Mouse (Mus musculus): ENCODE measurements around the gene Nav2. TPM values are rescaled to one million over a fixed set of nuclear protein-coding genes. Genes with fewer than 3 reads are reported as not detected.

Gene Nav2
- total and polyA plus RNA-seq, 3 experiments: 20.4 to 49.9 (median 34.4) TPM

- WGBS: 94% methylated on average over 4 of the region's 4 CpGs
- no peak overlapping the region for H3K4me3 ChIP-seq
- no peak overlapping the region for H3K27ac ChIP-seq
- no peaks in the 10 kb centered on the region for H3K36me3 ChIP-seq (ENCODE audit: control insufficient read depth, insufficient read depth, low read length)
- TF ChIP-seq CTCF (IDR thresholded peaks at IDR 0.05) (peak; percentile 83), EP300 (IDR thresholded peaks at IDR 0.05; ENCODE audit: insufficient read depth, low read depth, low read length) (no peak)
- H3K4me1 ChIP-seq (ENCODE audit: control insufficient read depth, insufficient read depth, low read length): peaks cover 4% of the 10 kb centered on the region; the same call in 1 of the 2 replicates
- intact Hi-C loops (cut with DNase I): no loop called here
- DNase-seq: no peak
- no peak overlapping the region for H3K9ac ChIP-seq (ENCODE audit: low read depth, low read length)
- H3K79me2 ChIP-seq (replicated peaks; ENCODE audit: control insufficient read depth, insufficient read depth, low read length): no peaks in the 10 kb centered on the region
- H3K27me3 ChIP-seq (ENCODE audit: control insufficient read depth, insufficient read depth, low read length): no peaks in the 10 kb centered on the region
These were observed 584.7 kb downstream of the Nav2 start for GRCm38 (mm10) chr7:49493210-49493609.

- no peak overlapping the region for H3K4me3 ChIP-seq
- no peaks in the 10 kb centered on the region for H3K79me2 ChIP-seq (replicated peaks; ENCODE audit: control insufficient read depth, insufficient read depth, low read length)
- H3K9ac ChIP-seq (ENCODE audit: low read depth, low read length): no peak overlapping the region
- peaks cover 4% of the 10 kb centered on the region; the same call in 1 of the 2 replicates for H3K4me1 ChIP-seq (ENCODE audit: control insufficient read depth, insufficient read depth, low read length)
- 84% methylated on average over 6 of the region's 6 CpGs for WGBS
- no peaks in the 10 kb centered on the region for H3K36me3 ChIP-seq (ENCODE audit: control insufficient read depth, insufficient read depth, low read length)
- no peak overlapping the region for H3K27ac ChIP-seq
- intact Hi-C loops (cut with DNase I): no loop called here
- TF ChIP-seq POLR2A (IDR thresholded peaks at IDR 0.05; ENCODE audit: insufficient read depth, low read depth, low read length): no peak
- no peak for TF ChIP-seq EP300 (IDR thresholded peaks at IDR 0.05; ENCODE audit: insufficient read depth, low read depth, low read length)
- TF ChIP-seq CTCF (IDR thresholded peaks at IDR 0.05): no peak
- no peaks in the 10 kb centered on the region for H3K27me3 ChIP-seq (ENCODE audit: control insufficient read depth, insufficient read depth, low read length)
- DNase-seq: no peak
These were observed 586.1 kb downstream of the Nav2 start for GRCm38 (mm10) chr7:49494654-49495053.

GRCm38 (mm10) chr7:49496111-49496510 lies 587.6 kb downstream of the Nav2 start:
- Histone ChIP-seq H3K4me1 (ENCODE audit: control insufficient read depth, insufficient read depth, low read length) (peaks cover 4% of the 10 kb centered on the region; the same call in 1 of the 2 replicates), H3K27ac (no peak overlapping the region), H3K4me3 (no peak overlapping the region), H3K9ac (ENCODE audit: low read depth, low read length) (no peak overlapping the region), H3K27me3 (ENCODE audit: control insufficient read depth, insufficient read depth, low read length) (no peaks in the 10 kb centered on the region), H3K79me2 (replicated peaks; ENCODE audit: control insufficient read depth, insufficient read depth, low read length) (no peaks in the 10 kb centered on the region), H3K36me3 (ENCODE audit: control insufficient read depth, insufficient read depth, low read length) (no peaks in the 10 kb centered on the region)
- TF ChIP-seq CTCF (IDR thresholded peaks at IDR 0.05): no peak
- TF ChIP-seq EP300 (IDR thresholded peaks at IDR 0.05; ENCODE audit: insufficient read depth, low read depth, low read length): no peak
- no peak for TF ChIP-seq POLR2A (IDR thresholded peaks at IDR 0.05; ENCODE audit: insufficient read depth, low read depth, low read length)
- intact Hi-C loops (cut with DNase I): loop anchor here (2.0 kb wide), 1 partner anchor 63 kb away; no protein-coding TSS in a partner anchor
- WGBS: 72% methylated on average over 11 of the region's 11 CpGs
- DNase-seq: no peak

- H3K4me3 ChIP-seq: no peak overlapping the region
- peak overlapping the region; percentile 12; the same call in 1 of the 2 replicates for H3K27ac ChIP-seq
- peak in 1 of 2 experiments; percentile 25 for DNase-seq
- WGBS: 17% methylated on average over 13 of the region's 13 CpGs
- H3K36me3 ChIP-seq (ENCODE audit: control insufficient read depth, insufficient read depth, low read length): no peaks in the 10 kb centered on the region
- H3K4me1 ChIP-seq (ENCODE audit: control insufficient read depth, insufficient read depth, low read length): peaks cover 4% of the 10 kb centered on the region; the same call in 1 of the 2 replicates
- no peak for TF ChIP-seq POLR2A (IDR thresholded peaks at IDR 0.05; ENCODE audit: insufficient read depth, low read depth, low read length)
- no peak for TF ChIP-seq EP300 (IDR thresholded peaks at IDR 0.05; ENCODE audit: insufficient read depth, low read depth, low read length)
- TF ChIP-seq CTCF (IDR thresholded peaks at IDR 0.05): no peak
- peak overlapping the region; percentile 35; the same call in 1 of the 2 replicates for H3K9ac ChIP-seq (ENCODE audit: low read depth, low read length)
- intact Hi-C loops (cut with DNase I): loop anchor here (2.0 kb wide), 1 partner anchor 62 kb away; no protein-coding TSS in a partner anchor
- no peaks in the 10 kb centered on the region for H3K79me2 ChIP-seq (replicated peaks; ENCODE audit: control insufficient read depth, insufficient read depth, low read length)
- no peaks in the 10 kb centered on the region for H3K27me3 ChIP-seq (ENCODE audit: control insufficient read depth, insufficient read depth, low read length)
These were observed 588.4 kb downstream of the Nav2 start for GRCm38 (mm10) chr7:49496766-49497425.

GRCm38 (mm10) chr7:49497426-49497892 lies 588.9 kb downstream of the Nav2 start:
- no peaks in the 10 kb centered on the region for H3K27me3 ChIP-seq (ENCODE audit: control insufficient read depth, insufficient read depth, low read length)
- H3K79me2 ChIP-seq (replicated peaks; ENCODE audit: control insufficient read depth, insufficient read depth, low read length): no peaks in the 10 kb centered on the region
- intact Hi-C loops (cut with DNase I): loop anchor here (2.0 kb wide), 1 partner anchor 61 kb away; no protein-coding TSS in a partner anchor
- 35% methylated on average over 4 of the region's 4 CpGs for WGBS
- peak in 1 of 2 experiments; percentile 15 for DNase-seq
- H3K27ac ChIP-seq: peak overlapping the region; percentile 12; the same call in 1 of the 2 replicates
- no peak overlapping the region for H3K4me3 ChIP-seq
- TF ChIP-seq POLR2A (IDR thresholded peaks at IDR 0.05; ENCODE audit: insufficient read depth, low read depth, low read length) (no peak), EP300 (IDR thresholded peaks at IDR 0.05; ENCODE audit: insufficient read depth, low read depth, low read length) (0 out of 2 replicates have a peak, but pooled peaks have one; percentile 30)
- no peaks in the 10 kb centered on the region for H3K36me3 ChIP-seq (ENCODE audit: control insufficient read depth, insufficient read depth, low read length)
- peaks cover 4% of the 10 kb centered on the region; the same call in 1 of the 2 replicates for H3K4me1 ChIP-seq (ENCODE audit: control insufficient read depth, insufficient read depth, low read length)
- H3K9ac ChIP-seq (ENCODE audit: low read depth, low read length): peak overlapping the region; percentile 35; the same call in 1 of the 2 replicates

GRCm38 (mm10) chr7:49499598-49499997 lies 591.1 kb downstream of the Nav2 start:
- Histone ChIP-seq H3K4me1 (ENCODE audit: control insufficient read depth, insufficient read depth, low read length) (peaks cover 7% of the 10 kb centered on the region; the same call in 1 of the 2 replicates), H3K4me3 (no peak overlapping the region), H3K36me3 (ENCODE audit: control insufficient read depth, insufficient read depth, low read length) (no peaks in the 10 kb centered on the region), H3K79me2 (replicated peaks; ENCODE audit: control insufficient read depth, insufficient read depth, low read length) (no peaks in the 10 kb centered on the region), H3K9ac (ENCODE audit: low read depth, low read length) (no peak overlapping the region), H3K27me3 (ENCODE audit: control insufficient read depth, insufficient read depth, low read length) (no peaks in the 10 kb centered on the region), H3K27ac (no peak overlapping the region)
- 92% methylated on average over 6 of the region's 6 CpGs for WGBS
- intact Hi-C loops (cut with DNase I): no loop called here
- TF ChIP-seq CTCF (IDR thresholded peaks at IDR 0.05) (no peak), EP300 (IDR thresholded peaks at IDR 0.05; ENCODE audit: insufficient read depth, low read depth, low read length) (no peak), POLR2A (IDR thresholded peaks at IDR 0.05; ENCODE audit: insufficient read depth, low read depth, low read length) (no peak)
- DNase-seq: no peak

Data from heart, adult 2 months (tissue).